Mouse (Mus musculus): ENCODE results near the gene Slc9a6. TPM values are rescaled to one million over a fixed set of nuclear protein-coding genes. Genes with fewer than 3 reads are reported as not detected.

Gene Slc9a6
- polyA plus RNA-seq, 1 experiment from 2014 or later: 10.6 TPM

- Histone ChIP-seq H3K4me3 (no peak overlapping the region), H3K27ac (no peak overlapping the region), H3K27me3 (ENCODE audit: low read depth, poor library complexity, severe bottlenecking) (no peaks in the 10 kb centered on the region), H3K36me3 (no peaks in the 10 kb centered on the region), H3K4me1 (no peaks in the 10 kb centered on the region), H3K9me3 (replicated peaks) (no peaks in the 10 kb centered on the region)
- 77% methylated on average over 1 of the region's 1 CpGs for WGBS
- no peak for DNase-seq (ENCODE audit: low spot score)
Observed at GRCm38 (mm10) chrX:56712666-56713065, 103.1 kb downstream of the Slc9a6 start.

Small RNA genes within 50 kb of the gene (microRNA-seq; reads per million reads assigned to microRNA genes)
- not detected for gene Mir5116

Other genes starting within 250 kb of the Slc9a6 start
- 5.9 and 10.6 TPM in 2 replicates for gene Smim10l2a, start 235.2 kb upstream of the Slc9a6 start, polyA plus RNA-seq (2016; fragmentation: Nextera tagmentation; extraction: Ambion mirVana)
- 1.1 and 1.6 TPM in 2 replicates for gene Gm2174, start 161.8 kb upstream of the Slc9a6 start, polyA plus RNA-seq (2016; fragmentation: Nextera tagmentation; extraction: Ambion mirVana)
- 35.5 and 36.0 TPM in 2 replicates for gene Ints6l, start 154.9 kb upstream of the Slc9a6 start, polyA plus RNA-seq (2016; fragmentation: Nextera tagmentation; extraction: Ambion mirVana)
- gene Gm10477, start 85.0 kb upstream of the Slc9a6 start, polyA plus RNA-seq (2016; fragmentation: Nextera tagmentation; extraction: Ambion mirVana): not detected in 2 replicates
- gene Gm648, start 60.2 kb upstream of the Slc9a6 start, polyA plus RNA-seq (2016; fragmentation: Nextera tagmentation; extraction: Ambion mirVana): 0.14 TPM in 1 of 2 replicates, not detected in the other
- 35.5 and 38.7 TPM in 2 replicates for gene Mmgt1, start 11.7 kb upstream of the Slc9a6 start, polyA plus RNA-seq (2016; fragmentation: Nextera tagmentation; extraction: Ambion mirVana)
- 45.0 and 49.2 TPM in 2 replicates for gene Fhl1, start 122.0 kb downstream of the Slc9a6 start, polyA plus RNA-seq (2016; fragmentation: Nextera tagmentation; extraction: Ambion mirVana)
- 1.9 and 2.0 TPM in 2 replicates for gene Map7d3, start 212.6 kb downstream of the Slc9a6 start, polyA plus RNA-seq (2016; fragmentation: Nextera tagmentation; extraction: Ambion mirVana)

Measured in limb, embryonic 10.5 days (tissue).